26 mouse cellular contexts compared by ENCODE assay signal in the genomic region with DNA sequence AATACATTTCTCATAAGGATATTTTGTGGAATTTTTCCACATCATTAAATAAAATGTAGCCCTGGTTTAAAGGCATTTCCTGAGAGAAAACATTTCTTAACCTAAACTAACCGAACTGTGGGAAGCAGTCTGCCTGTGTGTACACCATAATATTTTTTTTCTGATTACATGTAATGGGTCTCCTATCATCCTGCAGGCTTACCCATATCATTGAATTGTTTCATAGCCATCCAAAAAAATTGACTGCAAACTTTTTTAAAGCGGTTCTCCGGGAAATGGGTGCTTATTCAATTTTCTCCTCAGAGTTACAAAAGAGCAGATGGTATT.
DNase-seq lines count a peak whose midpoint lies in the region; ATAC-seq and TF ChIP-seq lines count a peak whose summit lies in the region.
"Had no signal": no experiment of that assay in that cellular context is flagged by ENCODE, and none has a peak within 500 bp of the region (broad histone marks: within the 10 kb centered on the region; RNA-seq: fewer than 3 reads in every experiment).

No protein-coding gene starts in this region.

- H3K9me3 ChIP-seq in embryonic facial prominence, embryonic 10.5 days, result no peaks in the 10 kb centered on the region
- H3K9me3 ChIP-seq in embryonic facial prominence, embryonic 15.5 days (replicated peaks), result no peaks in the 10 kb centered on the region
- H3K9me3 ChIP-seq in limb, embryonic 14.5 days (ENCODE audit: control insufficient read depth, low read length), result no peaks in the 10 kb centered on the region
- H3K9me3 ChIP-seq: forebrain, embryonic 15.5 days; hindbrain, embryonic 12.5 days; intestine, embryonic 15.5 days; liver, embryonic 13.5 days; neural tube, embryonic 13.5 days had no signal

- H3K4me3 ChIP-seq in embryonic facial prominence, embryonic 10.5 days, result no peak overlapping the region
- no peak overlapping the region for H3K4me3 ChIP-seq in embryonic facial prominence, embryonic 15.5 days (replicated peaks)
- H3K4me3 ChIP-seq in limb, embryonic 14.5 days (replicated peaks; ENCODE audit: low read length), result no peak overlapping the region
- H3K4me3 ChIP-seq: forebrain, embryonic 15.5 days; hindbrain, embryonic 12.5 days; intestine, embryonic 15.5 days; liver, embryonic 13.5 days; neural tube, embryonic 13.5 days had no signal

- no peaks in the 10 kb centered on the region for H3K27me3 ChIP-seq in embryonic facial prominence, embryonic 10.5 days (replicated peaks; ENCODE audit: low read depth, poor library complexity, severe bottlenecking)
- no peaks in the 10 kb centered on the region for H3K27me3 ChIP-seq in embryonic facial prominence, embryonic 15.5 days
- no peaks in the 10 kb centered on the region for H3K27me3 ChIP-seq in limb, embryonic 14.5 days (ENCODE audit: control insufficient read depth, insufficient read depth, low read length)
- H3K27me3 ChIP-seq: forebrain, embryonic 15.5 days; hindbrain, embryonic 12.5 days; intestine, embryonic 15.5 days; liver, embryonic 13.5 days; neural tube, embryonic 13.5 days had no signal

- H3K4me1 ChIP-seq in embryonic facial prominence, embryonic 10.5 days, result peaks cover 47% of the 10 kb centered on the region
- peaks cover 25% of the 10 kb centered on the region for H3K4me1 ChIP-seq in embryonic facial prominence, embryonic 15.5 days
- peaks cover 15% of the 10 kb centered on the region for H3K4me1 ChIP-seq in limb, embryonic 14.5 days (ENCODE audit: control insufficient read depth, insufficient read depth, low read length)
- H3K4me1 ChIP-seq: forebrain, embryonic 15.5 days; liver, embryonic 13.5 days; neural tube, embryonic 13.5 days had no signal

- H3K36me3 ChIP-seq in embryonic facial prominence, embryonic 10.5 days (replicated peaks), result no peaks in the 10 kb centered on the region
- no peaks in the 10 kb centered on the region for H3K36me3 ChIP-seq in embryonic facial prominence, embryonic 15.5 days
- H3K36me3 ChIP-seq in limb, embryonic 14.5 days (ENCODE audit: control insufficient read depth, insufficient read depth, low read length), result no peaks in the 10 kb centered on the region
- H3K36me3 ChIP-seq: forebrain, embryonic 15.5 days; hindbrain, embryonic 12.5 days; intestine, embryonic 15.5 days; liver, embryonic 13.5 days; neural tube, embryonic 13.5 days had no signal

- no peak overlapping the region for H3K9ac ChIP-seq in embryonic facial prominence, embryonic 15.5 days
- no peak overlapping the region for H3K9ac ChIP-seq in limb, embryonic 14.5 days (ENCODE audit: low read depth, low read length, severe bottlenecking)
- H3K9ac ChIP-seq: forebrain, embryonic 15.5 days; hindbrain, embryonic 12.5 days; intestine, embryonic 15.5 days; liver, embryonic 13.5 days; neural tube, embryonic 13.5 days had no signal

- H3K27ac ChIP-seq in embryonic facial prominence, embryonic 10.5 days (replicated peaks), result peak overlapping the region; percentile 77; the same call in 1 of the 2 replicates
- H3K27ac ChIP-seq in embryonic facial prominence, embryonic 15.5 days (replicated peaks), result peak overlapping the region; percentile 68; the same call in 1 of the 2 replicates
- H3K27ac ChIP-seq in limb, embryonic 14.5 days (replicated peaks; ENCODE audit: low read depth, low read length), result no peak overlapping the region
- H3K27ac ChIP-seq: forebrain, embryonic 15.5 days; hindbrain, embryonic 12.5 days; hindbrain, postnatal 0 days; intestine, embryonic 15.5 days; liver, embryonic 13.5 days; neural tube, embryonic 13.5 days had no signal

- WGBS in embryonic facial prominence, embryonic 10.5 days, result 77% methylated on average over 3 of the region's 3 CpGs
- WGBS in embryonic facial prominence, embryonic 15.5 days, result 36% methylated on average over 3 of the region's 3 CpGs
- 42% methylated on average over 3 of the region's 3 CpGs for WGBS in limb, embryonic 14.5 days

- DNase-seq in Muller cell, postnatal 12 days (ENCODE audit: inconsistent ontology term), result peak; percentile 7
- no peak for DNase-seq in embryonic facial prominence, embryonic 10.5 days (ENCODE audit: low spot score)
- DNase-seq in limb, embryonic 14.5 days (ENCODE audit: low spot score), result no peak
- DNase-seq: B cell, adult 2 months; cerebellum, adult 2 months; cerebellum, postnatal 14 days; gastrocnemius, postnatal 10 days; heart, adult 18-20 months; heart, postnatal 36 days; layer of hippocampus, postnatal 36 days; left cerebral cortex, postnatal 4 days; liver, embryonic 13.5 days; lung, adult 18-20 months; thymus, adult 2 months; thymus, postnatal 4 days had no signal

- no peak for TF ChIP-seq POLR2A in limb, embryonic 14.5 days (IDR thresholded peaks at IDR 0.05; ENCODE audit: borderline replicate concordance, extremely low read depth, insufficient read depth, insufficient read length)

- peak; percentile 57 for ATAC-seq in embryonic facial prominence, embryonic 15.5 days (ENCODE audit: insufficient number of reproducible peaks, low FRiP score, low TSS enrichment, low read depth)
- ATAC-seq in limb, embryonic 14.5 days (ENCODE audit: low FRiP score, low read depth), result no peak
- ATAC-seq in monocyte, adult 5-6 weeks (replicated peaks; ENCODE audit: insufficient number of reproducible peaks, low FRiP score, low TSS enrichment, poor library complexity, severe bottlenecking), result no peak
- ATAC-seq in granulocyte monocyte progenitor cell, adult 5-6 weeks (replicated peaks; ENCODE audit: poor library complexity, severe bottlenecking), result no peak
- ATAC-seq: activated CD4-positive, CD25-positive, alpha-beta regulatory T cell, adult 4 months; forebrain, embryonic 15.5 days; hindbrain, postnatal 0 days; intestine, embryonic 15.5 days had no signal

- H3K4me2 ChIP-seq in embryonic facial prominence, embryonic 15.5 days (replicated peaks), result peak overlapping the region; percentile 40
- H3K4me2 ChIP-seq in limb, embryonic 14.5 days (replicated peaks; ENCODE audit: low read depth, low read length, severe bottlenecking), result peak overlapping the region; percentile 28
- H3K4me2 ChIP-seq: forebrain, embryonic 15.5 days; heart, embryonic 11.5 days; hindbrain, embryonic 12.5 days; intestine, embryonic 15.5 days; liver, embryonic 13.5 days; midbrain, embryonic 11.5 days; neural tube, embryonic 13.5 days had no signal
